Mouse (Mus musculus) erythroid progenitor cell, adult 5-6 weeks (primary cell): ENCODE measurements at regions not wholly inside any gene's neighbourhood (a gene's known extent, or its start where the extent isn't known, plus 50 kb on each side); places are given as distances from the start of the nearest gene placed in this dataset.

Source experiments
- ATAC-seq: replicated peaks from 2 replicates; pipeline ENCODE4 v1.8.0; 2016; ENCODE audit warnings: moderate number of reproducible peaks, mild to moderate bottlenecking, moderate TSS enrichment, inconsistent platforms; ENCODE audit not compliant: poor library complexity, low FRiP score, severe bottlenecking

DNA sequence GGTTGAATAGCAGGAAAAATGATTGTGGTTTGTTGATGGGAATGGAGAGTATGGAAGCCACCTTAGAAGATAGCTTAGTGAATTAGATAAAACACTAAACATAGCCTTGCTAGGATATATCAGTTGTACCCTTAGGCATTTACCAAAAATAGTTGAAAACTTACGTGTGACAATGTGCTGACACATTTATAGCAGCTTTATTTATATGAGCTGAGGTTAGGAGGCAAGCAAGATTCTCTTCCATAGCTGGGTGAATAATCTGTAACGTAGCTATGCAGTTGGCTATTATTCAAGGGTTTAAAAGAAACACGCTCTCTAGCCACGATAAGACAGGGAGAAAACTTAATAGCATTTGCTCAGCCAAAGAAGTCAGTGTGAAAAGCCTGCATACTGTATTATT lies 685.4 kb downstream of the Hs3st4 start:
- no peak for ATAC-seq

- ATAC-seq = no peak
Observed at GRCm38 (mm10) chr7:124670477-124670876, 687.8 kb downstream of the Hs3st4 start.

DNA sequence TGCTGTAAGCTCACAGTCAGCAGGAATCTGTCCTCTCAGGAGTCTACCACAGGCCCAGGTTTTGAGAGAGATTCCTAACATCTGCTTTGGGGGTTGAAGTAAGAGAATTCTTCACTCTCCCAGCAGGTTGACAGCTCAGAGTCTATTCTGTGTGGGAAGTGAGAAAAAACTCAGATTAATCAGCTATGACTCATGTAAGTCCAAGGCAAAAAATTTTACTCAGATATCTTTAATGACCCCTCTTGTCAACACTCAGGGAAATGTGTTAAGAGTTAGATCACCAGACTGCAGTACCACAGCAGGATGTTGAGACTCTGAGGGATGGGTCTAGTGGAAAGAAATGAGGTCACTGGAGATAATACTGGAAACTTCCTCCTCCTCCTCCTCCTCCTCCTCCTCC lies 688.4 kb downstream of the Hs3st4 start:
- ATAC-seq = no peak

DNA sequence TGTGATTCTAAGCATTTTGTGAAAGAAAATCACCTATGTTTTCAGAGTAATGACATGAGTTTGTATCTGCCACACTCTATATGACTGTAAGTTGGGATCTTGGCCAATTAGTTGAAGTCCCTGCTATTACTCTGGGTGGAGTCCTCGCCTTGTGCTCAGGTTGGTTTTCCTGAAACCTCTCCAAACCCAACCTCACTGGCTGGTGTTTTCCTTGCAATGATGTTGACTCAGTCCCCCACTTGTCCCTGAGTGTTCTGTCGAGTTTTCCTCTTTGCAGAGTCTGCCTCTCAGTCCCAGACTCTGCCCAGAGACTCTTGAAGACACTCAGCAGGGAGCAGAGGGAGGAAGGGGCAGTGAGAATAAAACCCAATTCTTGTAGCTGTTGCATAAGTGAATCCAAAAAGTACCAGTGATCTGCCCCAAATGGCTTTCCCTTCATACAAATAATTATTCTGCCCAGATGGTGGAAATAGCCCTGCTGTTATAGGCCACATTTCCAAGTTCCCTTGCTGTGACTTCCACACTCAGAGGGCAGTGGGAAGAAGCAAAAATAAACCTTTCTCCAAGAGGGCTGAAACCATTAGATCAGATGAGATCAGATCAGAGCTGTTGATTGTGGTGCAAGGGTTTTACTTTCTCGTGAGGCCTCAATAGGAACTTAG lies 694.3 kb downstream of the Hs3st4 start:
- ATAC-seq = no peak

- ATAC-seq = no peak
Observed at GRCm38 (mm10) chr7:124680561-124680960, 697.9 kb downstream of the Hs3st4 start.

GRCm38 (mm10) chr7:124681212-124681611 lies 698.5 kb downstream of the Hs3st4 start:
- no peak for ATAC-seq

DNA sequence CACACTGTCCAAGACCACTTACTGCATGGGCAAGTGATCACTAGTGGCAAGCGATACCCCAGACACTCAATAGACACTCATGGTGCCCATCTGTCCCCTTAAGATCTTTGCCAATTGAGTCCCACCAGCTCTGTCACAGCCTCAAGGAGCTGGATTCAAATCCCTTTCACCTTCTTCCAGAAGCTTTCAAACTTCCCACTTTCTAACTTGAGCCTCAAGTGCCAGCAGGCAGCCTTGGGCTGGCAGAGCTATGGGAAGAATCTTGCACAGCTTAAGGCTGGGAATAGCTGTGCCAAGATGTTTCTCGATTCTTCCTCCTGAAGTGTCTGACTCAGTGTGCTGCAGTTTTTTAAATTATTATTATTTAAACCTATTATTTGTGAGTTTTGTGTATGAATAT lies 699.2 kb downstream of the Hs3st4 start:
- no peak for ATAC-seq

DNA sequence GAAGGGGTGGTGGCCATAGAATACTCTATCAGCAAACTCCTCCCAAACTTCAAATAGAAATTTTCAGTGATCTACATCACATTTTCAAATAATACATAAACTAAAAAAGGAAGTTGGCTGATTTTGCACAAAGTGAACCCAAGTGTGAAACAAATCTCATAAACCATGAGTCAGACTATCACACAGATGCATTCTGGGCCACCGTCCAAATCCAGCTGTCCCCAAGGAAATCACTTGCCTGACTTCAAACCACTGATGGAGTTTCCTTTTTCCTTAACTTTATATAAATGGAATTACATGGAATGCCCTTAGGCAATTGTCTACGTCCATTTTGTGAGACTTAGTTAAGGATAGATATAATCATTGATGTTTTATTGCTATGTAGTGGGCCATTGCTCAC lies 702.8 kb downstream of the Hs3st4 start:
- no peak for ATAC-seq

GRCm38 (mm10) chr7:124704163-124704824 lies 721.6 kb downstream of the Hs3st4 start:
- ATAC-seq = no peak

- ATAC-seq = no peak
Observed at GRCm38 (mm10) chr7:124707143-124707542, 724.5 kb downstream of the Hs3st4 start.

DNA sequence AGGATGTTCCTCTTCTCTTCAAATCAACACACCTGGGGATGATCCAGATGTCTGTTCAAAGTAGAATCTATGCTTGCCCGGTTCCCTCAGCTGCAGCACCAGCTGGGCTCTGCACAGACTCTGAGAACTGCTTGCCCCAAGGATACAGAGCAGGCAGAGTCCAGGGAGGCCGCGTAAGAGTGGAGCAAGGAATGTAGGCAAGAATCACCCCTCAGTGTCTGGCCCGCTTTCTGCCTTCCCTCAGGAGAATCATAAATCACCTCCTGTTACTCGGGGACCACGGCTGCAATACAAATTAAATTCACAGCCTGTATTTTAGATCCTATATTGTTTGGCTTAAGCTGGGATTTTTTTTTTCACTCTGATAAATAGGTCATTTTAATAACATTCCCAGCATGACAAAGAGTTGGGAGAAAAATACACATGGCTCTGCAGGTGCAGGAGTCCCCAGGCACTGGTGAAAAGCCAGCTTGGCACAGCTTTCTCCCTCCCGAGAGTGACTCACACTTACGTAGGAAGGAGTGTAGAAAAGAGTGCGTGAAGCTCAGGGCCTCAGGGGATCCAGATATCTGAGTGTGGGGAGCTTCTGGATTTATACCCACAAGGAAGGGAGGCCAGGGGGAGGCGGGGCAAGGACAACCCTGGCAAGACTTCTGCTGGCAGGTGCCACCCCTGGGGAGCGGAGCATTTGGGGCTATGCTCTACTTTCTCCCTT lies 726.3 kb downstream of the Hs3st4 start:
- ATAC-seq = no peak

DNA sequence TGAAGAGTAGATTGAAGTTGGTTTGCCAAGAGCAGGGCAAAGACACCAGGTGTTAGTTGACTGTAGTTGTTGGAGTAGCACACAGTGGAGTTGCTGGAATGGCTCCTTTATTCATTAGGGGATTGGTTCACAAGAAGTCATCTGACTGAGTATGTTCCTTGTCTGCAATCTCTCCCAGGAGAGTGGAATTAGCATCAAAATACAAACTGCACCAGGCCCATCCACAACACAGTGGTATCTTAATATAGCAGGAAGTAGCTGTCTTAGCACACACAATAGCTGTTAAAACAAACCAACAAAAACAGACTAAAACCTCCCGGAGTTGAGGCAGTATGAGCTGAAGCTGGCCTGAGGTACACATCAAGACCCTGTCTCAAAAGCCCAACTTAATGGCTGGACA lies 723.5 kb upstream of the Kdm8 start:
- ATAC-seq = no peak

- ATAC-seq = no peak
Observed at GRCm38 (mm10) chr7:124742086-124742485, 702.4 kb upstream of the Kdm8 start.

- no peak for ATAC-seq
Observed at GRCm38 (mm10) chr7:124746321-124746720, 698.2 kb upstream of the Kdm8 start.

DNA sequence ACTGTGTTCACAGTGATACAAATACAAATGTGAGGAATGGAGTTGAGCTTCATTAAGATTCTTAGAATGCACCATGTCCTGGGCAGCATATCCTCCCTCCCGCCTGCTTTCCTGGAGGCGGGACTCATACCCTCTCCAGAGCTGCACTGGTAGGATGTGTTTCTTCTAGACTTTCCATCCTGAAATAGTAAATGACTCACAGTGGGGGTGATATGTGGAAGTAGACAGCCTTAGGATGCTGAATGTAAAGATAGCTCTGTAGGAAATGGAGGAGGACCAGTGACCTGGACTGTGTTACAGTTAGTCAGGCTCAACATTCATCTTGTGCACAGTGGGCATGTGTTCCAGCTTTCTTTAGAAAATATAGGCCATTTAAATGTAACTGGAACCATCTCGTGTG lies 696.1 kb upstream of the Kdm8 start:
- no peak for ATAC-seq

GRCm38 (mm10) chr7:124759084-124759483 lies 685.4 kb upstream of the Kdm8 start:
- ATAC-seq = no peak

- ATAC-seq = no peak
Observed at GRCm38 (mm10) chr7:124777822-124778221, 666.7 kb upstream of the Kdm8 start.

GRCm38 (mm10) chr7:124782816-124783215 lies 661.7 kb upstream of the Kdm8 start:
- ATAC-seq = no peak

DNA sequence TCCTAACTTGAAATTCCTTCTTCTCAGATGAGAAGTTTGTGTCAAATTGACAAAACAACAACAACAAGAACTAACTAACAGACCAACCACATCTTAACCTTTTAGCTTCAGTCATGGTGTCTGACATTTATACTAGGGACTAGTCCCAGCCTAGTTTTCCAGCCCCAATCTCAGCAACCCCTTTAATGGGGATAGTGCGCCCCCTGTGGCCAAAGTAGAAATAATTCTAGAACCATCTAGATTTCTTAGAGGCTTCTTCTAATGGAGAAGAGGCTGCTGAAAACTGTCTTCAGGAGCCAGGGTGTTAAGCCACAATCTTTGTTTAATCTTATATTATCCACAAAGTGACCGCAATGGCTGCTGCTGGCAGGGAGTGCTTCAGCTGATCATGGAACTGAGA lies 659.5 kb upstream of the Kdm8 start:
- ATAC-seq = no peak

- ATAC-seq = no peak
Observed at GRCm38 (mm10) chr7:124785896-124786295, 658.6 kb upstream of the Kdm8 start.

DNA sequence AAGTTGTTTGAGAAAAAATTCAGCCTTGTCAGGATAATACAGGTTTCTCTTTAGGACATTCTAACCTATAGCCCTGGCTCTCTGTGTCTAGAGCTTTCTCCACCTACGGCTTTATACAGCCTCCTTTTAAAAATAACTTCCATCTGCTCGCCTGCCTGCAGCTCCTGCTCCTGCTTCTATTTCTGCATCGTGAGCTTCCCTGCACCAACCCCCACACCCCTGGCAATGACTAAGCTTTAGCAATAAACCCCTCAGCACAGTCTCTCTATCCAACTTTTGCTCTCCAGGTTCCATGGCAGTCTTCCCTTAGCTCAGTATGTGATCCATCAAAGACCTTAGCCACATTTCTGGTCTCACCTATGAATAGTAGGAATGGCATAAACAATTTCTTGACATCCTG lies 655.7 kb upstream of the Kdm8 start:
- ATAC-seq = no peak
